In the genomic region with DNA sequence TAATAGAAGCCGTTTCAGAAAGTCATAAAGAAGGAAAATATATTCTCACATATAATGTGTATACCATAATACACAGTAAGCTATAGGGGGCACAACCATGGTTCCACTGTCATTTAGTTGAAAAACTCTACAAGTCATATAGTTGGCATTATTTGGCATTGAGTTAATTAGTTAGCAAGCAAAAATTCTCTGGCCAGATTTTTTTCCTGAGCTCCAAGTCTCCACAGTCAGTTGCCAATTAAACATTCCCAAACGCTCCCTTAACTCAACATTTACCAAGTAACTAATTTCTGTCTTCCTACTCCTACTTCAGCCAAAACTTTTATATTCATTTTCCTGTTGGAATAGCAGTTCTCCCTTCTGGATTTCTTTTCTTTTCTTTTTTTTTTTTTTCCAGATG, we compare ENCODE assay signal across 29 mouse cellular contexts. TPM values are rescaled to one million over a fixed set of nuclear protein-coding genes. Genes with fewer than 3 reads are reported as not detected.
"Had no signal": no experiment of that assay in that cellular context is flagged by ENCODE, and none has a peak within 500 bp of the region (broad histone marks: within the 10 kb centered on the region; RNA-seq: fewer than 3 reads in every experiment).

No protein-coding gene starts in this region.

- H3K4me2 ChIP-seq: embryonic facial prominence, embryonic 12.5 days; embryonic facial prominence, embryonic 13.5 days; embryonic facial prominence, embryonic 15.5 days; forebrain, embryonic 12.5 days; forebrain, embryonic 13.5 days; forebrain, embryonic 15.5 days had no signal

- H3K4me1 ChIP-seq: embryonic facial prominence, embryonic 10.5 days; embryonic facial prominence, embryonic 12.5 days; embryonic facial prominence, embryonic 13.5 days; embryonic facial prominence, embryonic 15.5 days; forebrain, embryonic 10.5 days; forebrain, embryonic 12.5 days; forebrain, embryonic 13.5 days had no signal

- H3K9me3 ChIP-seq: embryonic facial prominence, embryonic 10.5 days; embryonic facial prominence, embryonic 12.5 days; embryonic facial prominence, embryonic 13.5 days; embryonic facial prominence, embryonic 15.5 days; forebrain, embryonic 10.5 days; forebrain, embryonic 12.5 days; forebrain, embryonic 13.5 days; forebrain, embryonic 15.5 days had no signal

- H3K27ac ChIP-seq: embryonic facial prominence, embryonic 10.5 days; embryonic facial prominence, embryonic 12.5 days; embryonic facial prominence, embryonic 13.5 days; embryonic facial prominence, embryonic 15.5 days; forebrain, embryonic 10.5 days; forebrain, embryonic 12.5 days; forebrain, embryonic 13.5 days; forebrain, embryonic 15.5 days; gastrocnemius, adult 2 months had no signal

- DNase-seq: cerebellum, adult 18-20 months; cerebellum, adult 2 months; cerebellum, adult 8-10 months; cerebellum, adult 9-10 months; cerebellum, adult 9-11 months; cerebellum, postnatal 10 days; cerebellum, postnatal 14 days; cerebellum, postnatal 25 days; cerebellum, postnatal 36 days; embryo, embryonic 11 days; forebrain, postnatal 0 days; gastrocnemius, adult 2 months; gastrocnemius, postnatal 10 days; gastrocnemius, postnatal 14 days; gastrocnemius, postnatal 25 days; gastrocnemius, postnatal 36 days had no signal

- H3K4me3 ChIP-seq: embryonic facial prominence, embryonic 10.5 days; embryonic facial prominence, embryonic 12.5 days; embryonic facial prominence, embryonic 13.5 days; embryonic facial prominence, embryonic 15.5 days; erythroblast, embryonic 14.5 days; forebrain, embryonic 10.5 days; forebrain, embryonic 12.5 days; forebrain, embryonic 13.5 days; forebrain, embryonic 15.5 days; gastrocnemius, adult 2 months had no signal

- ATAC-seq: forebrain, embryonic 13.5 days; forebrain, embryonic 14.5 days; forebrain, embryonic 15.5 days; forebrain, embryonic 16.5 days; forebrain, postnatal 0 days had no signal

- H3K9ac ChIP-seq: embryonic facial prominence, embryonic 12.5 days; embryonic facial prominence, embryonic 13.5 days; embryonic facial prominence, embryonic 15.5 days; forebrain, embryonic 12.5 days; forebrain, embryonic 13.5 days; forebrain, embryonic 15.5 days; forebrain, postnatal 0 days had no signal

- H3K27me3 ChIP-seq: embryonic facial prominence, embryonic 12.5 days; embryonic facial prominence, embryonic 13.5 days; embryonic facial prominence, embryonic 15.5 days; forebrain, embryonic 12.5 days; forebrain, embryonic 13.5 days; forebrain, embryonic 15.5 days had no signal

- H3K36me3 ChIP-seq: embryonic facial prominence, embryonic 10.5 days; embryonic facial prominence, embryonic 12.5 days; embryonic facial prominence, embryonic 13.5 days; embryonic facial prominence, embryonic 15.5 days; forebrain, embryonic 10.5 days; forebrain, embryonic 12.5 days; forebrain, embryonic 15.5 days had no signal

RNA-seq across cellular contexts. Expression of a gene that starts 2.4 kb away (rescaled TPM):
- polyA plus RNA-seq: erythroblast, embryonic 14.5 days; forebrain, embryonic 10.5 days; forebrain, embryonic 11.5 days; gonadal fat pad, adult 2 months had no signal
